Mouse (Mus musculus): ENCODE results near the gene Gsta2.

DNA sequence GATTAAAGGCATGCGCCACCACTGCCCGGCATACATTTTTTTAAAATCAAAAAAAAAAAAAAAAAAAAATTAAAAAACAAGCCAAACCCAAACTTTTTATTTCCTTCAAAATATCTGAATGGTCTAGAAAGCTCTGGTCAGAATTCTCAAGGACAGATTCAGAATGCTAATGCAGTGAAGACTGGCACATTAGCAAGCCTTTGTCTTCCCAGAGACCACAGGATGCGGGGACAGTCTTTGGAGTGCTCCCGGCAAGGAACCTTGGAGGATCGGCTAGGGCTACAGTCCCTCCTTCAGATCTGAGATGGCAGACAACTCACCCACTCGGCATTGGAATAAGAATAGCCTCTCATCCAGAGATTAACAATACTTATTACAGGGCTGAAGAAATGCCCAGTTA, 9.1 kb upstream of the Gsta2 start:
- no peak for TF ChIP-seq CTCF (IDR thresholded peaks at IDR 0.05; ENCODE audit: low read depth)
- no peak for TF ChIP-seq EP300 (IDR thresholded peaks at IDR 0.05; ENCODE audit: low read depth)

All from liver, postnatal 0 days (tissue).